Mouse (Mus musculus) thymus, postnatal 14 days (tissue): Measurements from ENCODE around the gene Pgm3.
"Not testable (repeated sequence)": the region's sequence is repeated elsewhere in the genome, so short reads cannot be mapped to it uniquely, and the experiment has no call there.

Source experiments
- DNase-seq: peaks from one replicate; pipeline ENCODE4 v3.0.0; 2021

The Pgm3 gene

GRCm38 (mm10) chr9:86571540-86572135 is at the start of gene Pgm3, which contains the start of gene Rwdd2a:
Gene Pgm3, minus strand, starts transcription at chr9:86571842.
Gene Rwdd2a, plus strand, starts transcription at chr9:86571991.
- DNase-seq: peak; percentile 98

GRCm38 (mm10) chr9:86619341-86620139 is 47.9 kb upstream of the Pgm3 start:
- DNase-seq: no peak

GRCm38 (mm10) chr9:86617837-86618492 is 46.3 kb upstream of the Pgm3 start:
- DNase-seq: no peak

- DNase-seq: no peak
These were observed 44.1 kb upstream of the Pgm3 start for GRCm38 (mm10) chr9:86615765-86616164.

- DNase-seq: no peak
These were observed 40.4 kb upstream of the Pgm3 start for GRCm38 (mm10) chr9:86612091-86612490.

- no peak for DNase-seq
These were observed 34.1 kb upstream of the Pgm3 start for GRCm38 (mm10) chr9:86605776-86606175.

- no peak for DNase-seq
These were observed 28.2 kb upstream of the Pgm3 start for GRCm38 (mm10) chr9:86599723-86600303.

- not testable (repeated sequence) for DNase-seq
These were observed 25.3 kb upstream of the Pgm3 start for GRCm38 (mm10) chr9:86596983-86597382.

- not testable (repeated sequence) for DNase-seq
These were observed 22.7 kb upstream of the Pgm3 start for GRCm38 (mm10) chr9:86594357-86594767.

GRCm38 (mm10) chr9:86592676-86593668 is 21.3 kb upstream of the Pgm3 start:
- DNase-seq: no peak

GRCm38 (mm10) chr9:86587019-86587795 is 15.6 kb upstream of the Pgm3 start:
- no peak for DNase-seq

GRCm38 (mm10) chr9:86583740-86584139 is 12.1 kb upstream of the Pgm3 start:
- peak; percentile 74 for DNase-seq

- peak; percentile 28 for DNase-seq
These were observed 8.0 kb upstream of the Pgm3 start for GRCm38 (mm10) chr9:86579657-86580056.

GRCm38 (mm10) chr9:86575178-86575577 is 3.5 kb upstream of the Pgm3 start:
- DNase-seq: no peak

- DNase-seq: no peak
These were observed 2.1 kb upstream of the Pgm3 start for GRCm38 (mm10) chr9:86573616-86574303.

GRCm38 (mm10) chr9:86572636-86573291 is 1.1 kb upstream of the Pgm3 start:
- DNase-seq: peak; percentile 91

- DNase-seq: peak; percentile 70
These were observed 554 bp upstream of the Pgm3 start for GRCm38 (mm10) chr9:86572196-86572595.

- no peak for DNase-seq
These were observed 696 bp downstream of the Pgm3 start for GRCm38 (mm10) chr9:86570946-86571345.

GRCm38 (mm10) chr9:86570261-86570890 is 1.3 kb downstream of the Pgm3 start:
- DNase-seq: no peak
